Mouse (Mus musculus): ENCODE measurements around the gene Cntfr.
"Not testable (repeated sequence)": the region's sequence is repeated elsewhere in the genome, so short reads cannot be mapped to it uniquely, and the experiment has no call there.

Gene Cntfr

DNA sequence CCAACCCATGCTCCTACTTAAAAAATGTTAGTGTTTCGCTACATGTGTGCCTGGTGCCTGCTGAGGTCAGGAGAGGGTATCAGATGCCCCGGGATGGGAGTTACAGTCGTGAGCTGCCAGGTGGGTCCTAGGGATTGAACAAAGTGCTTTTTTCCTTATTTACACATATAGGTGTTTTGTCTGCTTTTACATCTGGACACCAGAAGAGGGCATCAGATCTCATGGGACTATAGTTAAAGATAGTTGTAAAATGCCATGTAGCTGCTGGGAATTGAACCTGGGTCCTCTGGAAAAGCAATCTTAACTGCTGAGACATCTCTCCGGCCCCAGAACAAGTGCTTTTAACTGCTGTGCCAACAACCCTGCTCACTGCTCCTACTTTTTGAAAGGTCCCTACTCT lies 13.3 kb upstream of the Cntfr start:
- no peak for DNase-seq (ENCODE audit: low spot score in 2 of 2)

DNA sequence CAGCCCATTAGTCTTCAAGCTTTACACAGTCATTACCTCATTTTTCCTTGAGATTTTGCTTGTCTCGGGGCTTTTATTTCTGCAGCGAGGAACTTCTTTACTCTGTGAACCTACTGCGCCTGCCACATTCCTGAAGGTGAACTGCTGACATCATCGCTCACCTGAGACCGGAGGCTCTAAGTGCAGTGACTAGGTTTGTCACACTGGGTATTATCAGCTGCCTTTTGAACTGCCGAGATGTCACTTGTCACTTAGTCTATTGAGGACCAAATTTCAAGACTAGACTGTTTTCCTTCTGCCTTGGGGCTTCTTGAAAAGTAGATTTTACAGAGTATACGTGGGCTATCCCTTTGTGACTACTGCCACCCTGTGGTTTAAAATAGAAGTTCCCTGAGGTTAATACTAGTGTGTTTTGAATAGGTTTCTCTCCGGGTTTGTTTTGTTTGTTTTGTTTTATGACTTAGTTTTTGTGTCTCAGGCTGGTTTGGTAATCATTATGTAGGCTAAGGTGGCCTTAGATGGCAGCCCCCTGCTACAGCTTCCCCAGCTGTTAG lies 11.4 kb upstream of the Cntfr start:
- DNase-seq (ENCODE audit: low spot score in 2 of 2) = no peak

GRCm38 (mm10) chr4:41707011-41707535 lies 10.2 kb upstream of the Cntfr start:
- peak; percentile 76 to 77 for DNase-seq (ENCODE audit: low spot score in 2 of 2)

GRCm38 (mm10) chr4:41705922-41706754 lies 9.2 kb upstream of the Cntfr start:
- no peak for DNase-seq (ENCODE audit: low spot score in 2 of 2)

GRCm38 (mm10) chr4:41704651-41705050 lies 7.8 kb upstream of the Cntfr start:
- DNase-seq (ENCODE audit: low spot score in 2 of 2) = no peak

DNA sequence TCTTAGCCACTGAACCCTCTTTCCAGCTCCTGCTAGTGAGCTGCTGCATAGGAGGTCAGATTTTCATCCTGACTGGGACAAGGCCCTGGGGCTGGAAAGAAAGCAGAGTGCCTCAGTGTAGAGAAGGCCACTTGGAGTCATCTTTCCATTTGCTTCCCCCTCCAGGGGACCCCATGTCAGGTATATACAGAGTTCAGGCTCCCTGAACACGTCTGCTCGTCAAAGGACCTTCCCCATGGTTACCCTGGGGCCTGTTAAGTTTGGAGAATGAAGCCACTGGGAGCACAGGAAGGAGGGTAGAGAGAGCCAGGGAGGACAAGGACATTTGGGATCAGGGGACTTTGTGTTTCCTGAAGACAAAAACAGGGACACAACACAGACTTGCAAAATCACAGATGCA lies 5.3 kb upstream of the Cntfr start:
- not testable (repeated sequence) for DNase-seq (ENCODE audit: low spot score in 2 of 2)

GRCm38 (mm10) chr4:41700224-41700623 lies 3.3 kb upstream of the Cntfr start:
- not testable (repeated sequence) for DNase-seq (ENCODE audit: low spot score in 2 of 2)

GRCm38 (mm10) chr4:41699783-41700182 lies 2.9 kb upstream of the Cntfr start, which contains the start of gene Il11ra1:
Gene Il11ra1, plus strand, starts transcription at chr4:41699989.
- DNase-seq (ENCODE audit: low spot score in 2 of 2) = not testable (repeated sequence)

DNA sequence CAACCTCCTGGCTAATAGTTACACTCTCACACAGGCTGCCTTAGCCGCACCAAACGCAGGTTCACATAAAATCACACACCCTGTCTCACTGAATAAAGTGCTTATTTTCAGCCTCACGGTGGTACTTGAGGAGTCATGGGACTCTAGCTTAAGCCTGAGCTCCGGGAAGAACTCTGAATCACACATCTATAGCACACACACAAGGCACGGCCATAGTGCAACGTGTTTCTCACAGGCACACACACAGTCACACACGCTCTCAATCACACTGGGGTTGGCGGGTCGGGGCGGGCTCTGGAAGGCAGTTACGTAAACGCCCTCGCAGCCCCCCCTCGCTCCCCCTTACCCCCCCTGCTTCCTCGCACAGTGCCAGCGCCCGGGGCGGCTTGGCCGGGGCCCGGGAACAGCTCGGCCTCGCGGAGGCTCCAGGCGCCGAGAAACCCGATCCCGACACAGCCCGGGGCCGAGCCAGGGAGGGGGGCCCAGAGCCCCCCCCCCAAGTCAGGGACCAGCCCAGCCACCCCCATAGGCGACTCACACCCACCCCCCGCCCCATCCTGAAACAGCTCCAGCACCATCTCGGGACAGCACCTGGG lies 1.6 kb upstream of the Cntfr start:
- not testable (repeated sequence) for DNase-seq (ENCODE audit: low spot score in 2 of 2)

DNA sequence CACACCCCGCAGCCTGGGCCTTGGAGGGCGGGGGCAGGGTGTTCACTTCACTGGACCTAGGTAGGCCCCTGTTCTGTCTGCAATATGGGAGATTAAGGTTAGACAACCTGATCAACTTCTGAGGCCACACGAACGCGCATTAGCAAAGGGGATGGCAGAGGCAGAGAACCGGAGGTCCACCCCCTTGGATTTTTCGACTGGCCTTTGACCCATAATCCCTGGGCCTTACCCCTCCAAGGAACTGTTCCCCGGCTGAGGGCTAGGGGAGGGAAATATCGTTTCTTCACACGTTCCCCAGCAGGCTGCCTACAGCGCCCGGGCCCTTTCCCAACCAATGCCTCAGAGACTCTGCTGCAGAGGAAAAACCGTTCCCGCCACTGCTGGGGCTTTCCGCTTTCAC lies 437 bp downstream of the Cntfr start:
- DNase-seq (ENCODE audit: low spot score in 2 of 2) = not testable (repeated sequence)

GRCm38 (mm10) chr4:41695800-41696199 lies 1.1 kb downstream of the Cntfr start:
- DNase-seq (ENCODE audit: low spot score in 2 of 2) = not testable (repeated sequence)

DNA sequence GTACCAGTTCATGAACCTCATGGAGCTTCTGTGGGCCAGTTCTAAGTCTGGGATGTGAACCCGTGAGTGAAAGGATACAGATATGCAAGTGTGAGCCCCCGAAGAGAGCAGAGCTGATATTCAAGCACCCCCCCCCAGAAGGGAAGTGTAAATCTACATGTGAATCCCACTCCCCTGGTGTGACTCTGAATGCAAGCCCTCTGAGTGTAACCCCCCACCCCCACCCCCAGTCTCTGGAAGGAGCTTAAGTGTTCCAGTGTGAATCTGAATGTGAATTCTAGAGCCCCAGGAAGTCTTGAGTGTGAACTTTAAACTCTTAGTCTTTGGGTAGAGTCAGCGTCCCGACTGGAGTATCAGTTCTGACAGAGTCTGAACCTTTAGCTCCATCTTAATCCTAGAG lies 3.4 kb downstream of the Cntfr start:
- DNase-seq (ENCODE audit: low spot score in 2 of 2) = not testable (repeated sequence)

DNA sequence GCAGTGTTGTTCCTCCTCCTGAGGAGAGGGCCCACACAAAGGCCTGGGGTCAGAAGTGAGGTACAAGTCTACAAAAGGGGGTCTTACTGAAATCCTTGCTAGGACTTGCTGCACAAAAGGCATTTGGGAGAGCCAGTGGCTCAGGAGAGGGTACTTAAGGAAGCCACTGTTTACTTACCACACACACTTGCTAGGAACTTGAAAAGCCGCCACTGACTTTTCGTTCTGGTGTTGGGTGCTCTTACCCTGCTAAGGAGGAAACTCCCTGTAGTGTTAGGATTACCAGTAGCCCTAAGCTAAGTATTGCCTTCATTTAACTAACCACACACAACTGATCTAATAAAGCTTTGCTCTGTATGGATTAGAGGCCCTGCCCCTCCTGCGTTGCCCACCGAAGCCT lies 6.9 kb downstream of the Cntfr start:
- DNase-seq (ENCODE audit: low spot score in 2 of 2) = not testable (repeated sequence)

GRCm38 (mm10) chr4:41688562-41688961 lies 8.3 kb downstream of the Cntfr start:
- not testable (repeated sequence) for DNase-seq (ENCODE audit: low spot score in 2 of 2)

GRCm38 (mm10) chr4:41685882-41686492 lies 10.9 kb downstream of the Cntfr start:
- DNase-seq (ENCODE audit: low spot score in 2 of 2) = not testable (repeated sequence)

GRCm38 (mm10) chr4:41684931-41685453 lies 11.9 kb downstream of the Cntfr start:
- not testable (repeated sequence) for DNase-seq (ENCODE audit: low spot score in 2 of 2)

DNA sequence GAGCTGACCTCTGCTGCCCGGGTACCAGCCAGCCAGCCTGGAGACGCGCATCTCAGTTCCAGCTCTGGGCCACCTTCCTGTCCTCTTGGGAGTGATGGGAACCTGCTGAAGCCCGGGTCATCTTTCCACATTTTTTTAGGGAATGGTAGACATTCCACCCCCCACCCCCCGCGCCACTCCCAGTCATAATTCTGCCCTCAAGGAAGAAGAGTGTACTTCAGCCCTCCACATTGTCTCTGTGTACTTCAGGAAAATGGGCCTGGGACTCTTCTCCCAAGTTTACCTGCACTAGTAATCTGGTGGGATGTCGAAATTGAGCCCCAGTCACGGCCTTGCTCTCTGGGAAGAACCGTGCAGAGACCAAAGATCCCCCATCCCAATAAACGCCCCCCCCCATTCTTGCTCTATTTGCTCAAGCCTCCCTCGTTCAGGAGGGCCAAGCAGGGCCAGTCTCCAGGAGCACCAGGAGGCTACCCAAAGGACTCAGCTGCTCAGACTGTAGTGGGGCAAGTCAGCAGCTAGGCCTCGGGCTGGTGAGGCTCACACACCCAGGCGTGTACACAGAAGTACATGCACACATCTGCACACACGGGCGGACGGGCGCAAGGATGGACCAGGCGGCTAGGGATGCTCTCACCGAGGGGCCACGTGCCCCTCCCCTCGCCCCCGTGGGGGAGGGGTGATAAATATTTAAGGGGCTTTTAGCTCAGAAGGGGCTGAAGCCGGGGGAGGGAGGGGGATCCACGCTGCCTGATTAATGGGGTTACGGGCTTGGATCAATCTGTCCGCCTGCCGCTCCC lies 12.6 kb downstream of the Cntfr start:
- not testable (repeated sequence) for DNase-seq (ENCODE audit: low spot score in 2 of 2)

GRCm38 (mm10) chr4:41683303-41683702 lies 13.6 kb downstream of the Cntfr start:
- DNase-seq (ENCODE audit: low spot score in 2 of 2) = not testable (repeated sequence)

- DNase-seq (ENCODE audit: low spot score in 2 of 2) = no peak
These were observed 14.1 kb downstream of the Cntfr start for GRCm38 (mm10) chr4:41682789-41683188.

GRCm38 (mm10) chr4:41681947-41682346 lies 14.9 kb downstream of the Cntfr start:
- DNase-seq (ENCODE audit: low spot score in 2 of 2) = no peak

DNA sequence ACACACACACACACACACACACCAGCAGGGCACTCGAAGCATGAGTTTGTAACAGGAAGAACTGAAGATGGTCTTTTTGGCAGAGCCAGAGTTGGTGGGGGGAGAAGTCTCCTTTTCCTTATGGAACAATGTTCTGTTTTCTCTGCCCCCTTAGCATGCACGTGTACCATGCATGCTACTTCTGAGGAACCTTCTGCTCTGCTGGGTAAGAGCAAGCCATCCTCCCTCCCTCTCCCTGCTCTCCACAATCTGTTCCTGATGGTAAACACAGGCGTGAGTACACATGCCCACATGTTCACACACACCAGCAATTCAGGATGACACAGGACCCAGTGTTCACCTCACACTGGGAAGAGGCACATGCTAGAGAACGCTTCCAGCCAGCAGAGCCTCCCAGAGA lies 15.7 kb downstream of the Cntfr start:
- DNase-seq (ENCODE audit: low spot score in 2 of 2) = peak in 1 of 2 experiments; percentile 47
